Mouse (Mus musculus): ENCODE measurements at regions not wholly inside any gene's neighbourhood (a gene's known extent, or its start where the extent isn't known, plus 50 kb on each side); places are given as distances from the start of the nearest gene placed in this dataset.
"Not testable (repeated sequence)": the region's sequence is repeated elsewhere in the genome, so short reads cannot be mapped to it uniquely, and the experiment has no call there.

GRCm38 (mm10) chr13:5347503-5348469 lies 513.5 kb upstream of the Klf6 start:
- DNase-seq (ENCODE audit: extremely low spot score in 1 of 2, low spot score in 1 of 2) = peak; percentile 4 to 47

GRCm38 (mm10) chr13:5367058-5367797 lies 494.1 kb upstream of the Klf6 start:
- no peak for DNase-seq (ENCODE audit: extremely low spot score in 1 of 2, low spot score in 1 of 2)

- no peak for DNase-seq (ENCODE audit: extremely low spot score in 1 of 2, low spot score in 1 of 2)
Observed at GRCm38 (mm10) chr13:5370007-5370406, 491.3 kb upstream of the Klf6 start.

- DNase-seq (ENCODE audit: extremely low spot score in 1 of 2, low spot score in 1 of 2) = no peak
Observed at GRCm38 (mm10) chr13:5373191-5373590, 488.1 kb upstream of the Klf6 start.

GRCm38 (mm10) chr13:5408226-5408804 lies 453.0 kb upstream of the Klf6 start:
- no peak for DNase-seq (ENCODE audit: extremely low spot score in 1 of 2, low spot score in 1 of 2)

- no peak for DNase-seq (ENCODE audit: extremely low spot score in 1 of 2, low spot score in 1 of 2)
Observed at GRCm38 (mm10) chr13:5412052-5412451, 449.2 kb upstream of the Klf6 start.

GRCm38 (mm10) chr13:5413009-5413408 lies 448.3 kb upstream of the Klf6 start:
- not testable (repeated sequence) for DNase-seq (ENCODE audit: extremely low spot score in 1 of 2, low spot score in 1 of 2)

GRCm38 (mm10) chr13:5424110-5424509 lies 437.2 kb upstream of the Klf6 start:
- no peak for DNase-seq (ENCODE audit: extremely low spot score in 1 of 2, low spot score in 1 of 2)

GRCm38 (mm10) chr13:5425491-5426232 lies 435.6 kb upstream of the Klf6 start:
- no peak for DNase-seq (ENCODE audit: extremely low spot score in 1 of 2, low spot score in 1 of 2)

- DNase-seq (ENCODE audit: extremely low spot score in 1 of 2, low spot score in 1 of 2) = peak; percentile 14 to 16
Observed at GRCm38 (mm10) chr13:5433652-5434051, 427.6 kb upstream of the Klf6 start.

- no peak for DNase-seq (ENCODE audit: extremely low spot score in 1 of 2, low spot score in 1 of 2)
Observed at GRCm38 (mm10) chr13:5435131-5435530, 426.2 kb upstream of the Klf6 start.

GRCm38 (mm10) chr13:5436191-5436590 lies 425.1 kb upstream of the Klf6 start:
- DNase-seq (ENCODE audit: extremely low spot score in 1 of 2, low spot score in 1 of 2) = no peak

- no peak for DNase-seq (ENCODE audit: extremely low spot score in 1 of 2, low spot score in 1 of 2)
Observed at GRCm38 (mm10) chr13:5440454-5440853, 420.8 kb upstream of the Klf6 start.

GRCm38 (mm10) chr13:5444759-5445478 lies 416.4 kb upstream of the Klf6 start:
- no peak for DNase-seq (ENCODE audit: extremely low spot score in 1 of 2, low spot score in 1 of 2)

GRCm38 (mm10) chr13:5448601-5449000 lies 412.7 kb upstream of the Klf6 start:
- no peak for DNase-seq (ENCODE audit: extremely low spot score in 1 of 2, low spot score in 1 of 2)

GRCm38 (mm10) chr13:5480779-5481178 lies 380.5 kb upstream of the Klf6 start:
- no peak for DNase-seq (ENCODE audit: extremely low spot score in 1 of 2, low spot score in 1 of 2)

GRCm38 (mm10) chr13:5492266-5492665 lies 369.0 kb upstream of the Klf6 start:
- DNase-seq (ENCODE audit: extremely low spot score in 1 of 2, low spot score in 1 of 2) = peak; percentile 77 to 87

- no peak for DNase-seq (ENCODE audit: extremely low spot score in 1 of 2, low spot score in 1 of 2)
Observed at GRCm38 (mm10) chr13:5497535-5497934, 363.7 kb upstream of the Klf6 start.

- DNase-seq (ENCODE audit: extremely low spot score in 1 of 2, low spot score in 1 of 2) = no peak
Observed at GRCm38 (mm10) chr13:5511784-5512183, 349.5 kb upstream of the Klf6 start.

- DNase-seq (ENCODE audit: extremely low spot score in 1 of 2, low spot score in 1 of 2) = peak in 1 of 2 experiments; percentile 33
Observed at GRCm38 (mm10) chr13:5515552-5515951, 345.7 kb upstream of the Klf6 start.

Data from frontal cortex, adult 2 months (tissue).